Mouse (Mus musculus): ENCODE data around the gene Pcsk2.

Pcsk2 gene

GRCm38 (mm10) chr2:143545758-143546246 lies at the start of gene Pcsk2:
Gene Pcsk2 (plus strand): TSS chr2:143546156.
- peak; percentile 89 to 93 for DNase-seq

- peak; percentile 40 to 67 for DNase-seq
These were observed 45.1 kb upstream of the Pcsk2 start for GRCm38 (mm10) chr2:143500845-143501244.

- DNase-seq = no peak
These were observed 44.2 kb upstream of the Pcsk2 start for GRCm38 (mm10) chr2:143501760-143502159.

- DNase-seq = no peak
These were observed 43.8 kb upstream of the Pcsk2 start for GRCm38 (mm10) chr2:143502203-143502602.

- DNase-seq = no peak
These were observed 9.5 kb upstream of the Pcsk2 start for GRCm38 (mm10) chr2:143536485-143536884.

GRCm38 (mm10) chr2:143545299-143545751 lies 631 bp upstream of the Pcsk2 start:
- peak; percentile 63 to 68 for DNase-seq

GRCm38 (mm10) chr2:143546412-143547211 lies 656 bp downstream of the Pcsk2 start:
- peak; percentile 60 to 61 for DNase-seq

GRCm38 (mm10) chr2:143547251-143548090 lies 1.5 kb downstream of the Pcsk2 start:
- DNase-seq = peak; percentile 59 to 62

- DNase-seq = no peak
These were observed 14.4 kb downstream of the Pcsk2 start for GRCm38 (mm10) chr2:143560384-143560783.

- no peak for DNase-seq
These were observed 19.1 kb downstream of the Pcsk2 start for GRCm38 (mm10) chr2:143565062-143565461.

GRCm38 (mm10) chr2:143565961-143566360 lies 20.0 kb downstream of the Pcsk2 start:
- DNase-seq = no peak

- no peak for DNase-seq
These were observed 39.4 kb downstream of the Pcsk2 start for GRCm38 (mm10) chr2:143585341-143585740.

GRCm38 (mm10) chr2:143590398-143590797 lies 44.4 kb downstream of the Pcsk2 start:
- DNase-seq = no peak

GRCm38 (mm10) chr2:143603071-143603470 lies 57.1 kb downstream of the Pcsk2 start:
- no peak for DNase-seq

- no peak for DNase-seq
These were observed 58.0 kb downstream of the Pcsk2 start for GRCm38 (mm10) chr2:143603871-143604512.

- no peak for DNase-seq
These were observed 64.7 kb downstream of the Pcsk2 start for GRCm38 (mm10) chr2:143610355-143611331.

- no peak for DNase-seq
These were observed 67.5 kb downstream of the Pcsk2 start for GRCm38 (mm10) chr2:143613466-143613865.

GRCm38 (mm10) chr2:143614775-143615174 lies 68.8 kb downstream of the Pcsk2 start:
- no peak for DNase-seq

- no peak for DNase-seq
These were observed 75.0 kb downstream of the Pcsk2 start for GRCm38 (mm10) chr2:143620916-143621315.

GRCm38 (mm10) chr2:143623916-143624315 lies 78.0 kb downstream of the Pcsk2 start:
- no peak for DNase-seq

GRCm38 (mm10) chr2:143643305-143643704 lies 97.3 kb downstream of the Pcsk2 start:
- no peak for DNase-seq

- DNase-seq = no peak
These were observed 98.4 kb downstream of the Pcsk2 start for GRCm38 (mm10) chr2:143644374-143644773.
